Mouse (Mus musculus) heart, embryonic 14.5 days (tissue): ENCODE measurements at regions not wholly inside any gene's neighbourhood (a gene's known extent, or its start where the extent isn't known, plus 50 kb on each side); places are given as distances from the start of the nearest gene placed in this dataset.
A peak's percentile ranks its signal among the peaks of the same experiment; 100 is the strongest.

Experiments
- ATAC-seq: fragments of 200-750 bp; cut with Nextera tagmentation; 2 replicates; pipeline ENCODE4 v1.8.0; 2017; ENCODE audit warnings: low read depth, moderate TSS enrichment; ENCODE audit not compliant: insufficient number of reproducible peaks, insufficient read depth, low FRiP score
- H3K27ac ChIP-seq, 2 experiments: fragments of 200-500 bp in 1 of 2; fragments of 300-500 bp in 1 of 2; sonication (generic) in 1 of 2; replicated peaks in 1 of 2; 2 replicates each; pipeline ENCODE4 v1.5.1; 2012 to 2014; ENCODE audit warnings: low read depth in 2 of 2, low read length in 2 of 2, control low read depth in 1 of 2, mild to moderate bottlenecking in 1 of 2, mixed read lengths in 1 of 2; ENCODE audit not compliant: control insufficient read depth in 1 of 2, insufficient read depth in 1 of 2
- H3K27me3 ChIP-seq: fragments of 300-500 bp; sonication (generic); 2 replicates; pipeline ENCODE4 v1.6.1; 2014; ENCODE audit warnings: mild to moderate bottlenecking, low read length, control low read depth; ENCODE audit not compliant: control insufficient read depth, insufficient read depth
- H3K36me3 ChIP-seq: fragments of 300-500 bp; sonication (generic); 2 replicates; pipeline ENCODE4 v1.6.1; 2014; ENCODE audit warnings: mild to moderate bottlenecking, control low read depth, low read length, mixed read lengths; ENCODE audit not compliant: control insufficient read depth, insufficient read depth
- H3K4me1 ChIP-seq, 2 experiments: fragments of 200-500 bp in 1 of 2; fragments of 300-500 bp in 1 of 2; sonication (generic) in 1 of 2; 2 replicates each; pipeline ENCODE4 v1.6.1; 2012 to 2014; ENCODE audit warnings: low read length in 2 of 2, control low read depth in 1 of 2, mixed read lengths in 1 of 2; ENCODE audit not compliant: control insufficient read depth in 2 of 2, insufficient read depth in 2 of 2
- H3K4me2 ChIP-seq: fragments of 300-500 bp; sonication (generic); 2 replicates; pipeline ENCODE4 v1.6.1; 2014; ENCODE audit warnings: mild to moderate bottlenecking, low read length
- H3K4me3 ChIP-seq, 2 experiments: fragments of 200-500 bp in 1 of 2; fragments of 300-500 bp in 1 of 2; sonication (generic) in 1 of 2; 2 replicates each; pipeline ENCODE4 v1.5.1; 2012 to 2014; ENCODE audit warnings: low read length in 2 of 2, mild to moderate bottlenecking in 2 of 2, control low read depth in 1 of 2, low read depth in 1 of 2, moderate library complexity in 1 of 2; ENCODE audit not compliant: control insufficient read depth in 1 of 2, insufficient read depth in 1 of 2
- H3K9ac ChIP-seq: fragments of 300-500 bp; sonication (generic); 2 replicates; pipeline ENCODE4 v1.6.1; 2014; ENCODE audit warnings: mild to moderate bottlenecking, low read length
- H3K9me3 ChIP-seq: fragments of 300-500 bp; sonication (generic); 2 replicates; pipeline ENCODE4 v1.6.1; 2016; ENCODE audit warnings: low read length, control low read depth; ENCODE audit not compliant: control insufficient read depth
- WGBS: fragments of 180-500 bp; shearing (Covaris S2); extraction: QIAGEN DNeasy Blood & Tissue Kit; methylation state at CpG from one replicate; pipeline ENCODE4 v1.1.7; 2014; 5-methylcytosine and 5-hydroxymethylcytosine counted together

- H3K36me3 ChIP-seq: no peaks in the 10 kb centered on the region
- ATAC-seq: no peak
- peak overlapping the region in 1 of 2 experiments; percentile 3; a peak in 2 of 4 replicates for H3K4me3 ChIP-seq
- H3K9ac ChIP-seq: no peak overlapping the region
- 37% methylated on average over 11 of the region's 11 CpGs for whole genome bisulfite sequencing
- no peaks in the 10 kb centered on the region for H3K9me3 ChIP-seq
- peak overlapping the region; percentile 46 to 58 for H3K27ac ChIP-seq
- H3K27me3 ChIP-seq: no peaks in the 10 kb centered on the region; the same call in 1 of the 2 replicates
- peaks cover 17 to 26% of the 10 kb centered on the region in 2 experiments for H3K4me1 ChIP-seq
- H3K4me2 ChIP-seq: peak overlapping the region; percentile 51
Measured at GRCm38 (mm10) chr10:111594171-111594570, 88.1 kb downstream of the Phlda1 start.

- H3K9ac ChIP-seq: peak overlapping the region; percentile 42
Measured at GRCm38 (mm10) chr10:111594651-111595050, 88.6 kb downstream of the Phlda1 start.

GRCm38 (mm10) chr10:111595513-111595995 is 89.5 kb downstream of the Phlda1 start:
- peak; percentile 38; the same call in 1 of the 2 replicates for ATAC-seq
- 0 out of 4 replicates have a peak overlapping the region, but pooled peaks of 1 of the 2 experiments have one; percentile 1 for H3K4me3 ChIP-seq
- H3K27ac ChIP-seq: peak overlapping the region in 1 of 2 experiments; percentile 58; a peak in 1 of 4 replicates
- H3K27me3 ChIP-seq: no peaks in the 10 kb centered on the region; the same call in 1 of the 2 replicates
- WGBS: 12% methylated on average over 8 of the region's 8 CpGs
- H3K36me3 ChIP-seq: no peaks in the 10 kb centered on the region
- peaks cover 28 to 39% of the 10 kb centered on the region in 2 experiments for H3K4me1 ChIP-seq
- H3K9me3 ChIP-seq: no peaks in the 10 kb centered on the region
- H3K9ac ChIP-seq: peak overlapping the region; percentile 42
- peak overlapping the region; percentile 51 for H3K4me2 ChIP-seq

More at GRCm38 (mm10) chr10:111594651-111595050, 88.6 kb downstream of the Phlda1 start:
- H3K9me3 ChIP-seq: no peaks in the 10 kb centered on the region
- H3K4me1 ChIP-seq: peaks cover 21 to 30% of the 10 kb centered on the region in 2 experiments
- H3K4me3 ChIP-seq: peak overlapping the region; percentile 3 to 23; a peak in 3 of 4 replicates
- H3K27me3 ChIP-seq: no peaks in the 10 kb centered on the region; the same call in 1 of the 2 replicates
- H3K36me3 ChIP-seq: no peaks in the 10 kb centered on the region
- 4% methylated on average over 10 of the region's 10 CpGs for WGBS
- H3K27ac ChIP-seq: peak overlapping the region; percentile 46 to 58
- ATAC-seq: peak; percentile 87
- H3K4me2 ChIP-seq: peak overlapping the region; percentile 51

- H3K9ac ChIP-seq: no peak overlapping the region
- no peaks in the 10 kb centered on the region for H3K36me3 ChIP-seq
- ATAC-seq: no peak
- no peak overlapping the region for H3K27ac ChIP-seq
- no peak overlapping the region for H3K4me2 ChIP-seq
- WGBS: 86% methylated on average over 5 of the region's 5 CpGs
- no peak overlapping the region for H3K4me3 ChIP-seq
- H3K9me3 ChIP-seq: no peaks in the 10 kb centered on the region
- H3K4me1 ChIP-seq: peaks cover 31 to 48% of the 10 kb centered on the region in 2 experiments
- no peaks in the 10 kb centered on the region; the same call in 1 of the 2 replicates for H3K27me3 ChIP-seq
Measured at GRCm38 (mm10) chr10:111598650-111599049, 92.6 kb downstream of the Phlda1 start.

- peak overlapping the region; percentile 6; the same call in 1 of the 2 replicates for H3K4me2 ChIP-seq
- 53% methylated on average over 10 of the region's 10 CpGs for WGBS
- H3K27ac ChIP-seq: peak overlapping the region in 1 of 2 experiments; percentile 53; a peak in 1 of 4 replicates
- ATAC-seq: no peak
- no peaks in the 10 kb centered on the region; the same call in 1 of the 2 replicates for H3K27me3 ChIP-seq
- H3K4me1 ChIP-seq: peaks cover 29 to 41% of the 10 kb centered on the region in 2 experiments
- no peak overlapping the region; the same call in 1 of the 2 replicates for H3K9ac ChIP-seq
- no peak overlapping the region for H3K4me3 ChIP-seq
- no peaks in the 10 kb centered on the region for H3K36me3 ChIP-seq
- no peaks in the 10 kb centered on the region for H3K9me3 ChIP-seq
Measured at GRCm38 (mm10) chr10:111599297-111600250, 93.5 kb downstream of the Phlda1 start.

- peaks cover 23 to 36% of the 10 kb centered on the region in 2 experiments for H3K4me1 ChIP-seq
- no peaks in the 10 kb centered on the region; the same call in 1 of the 2 replicates for H3K27me3 ChIP-seq
- WGBS: 29% methylated on average over 2 of the region's 2 CpGs
- H3K4me2 ChIP-seq: peak overlapping the region; percentile 6; the same call in 1 of the 2 replicates
- H3K9me3 ChIP-seq: no peaks in the 10 kb centered on the region
- ATAC-seq: no peak
- no peak overlapping the region for H3K4me3 ChIP-seq
- no peak overlapping the region; the same call in 1 of the 2 replicates for H3K9ac ChIP-seq
- H3K27ac ChIP-seq: peak overlapping the region; percentile 39 to 53; a peak in 3 of 4 replicates
- H3K36me3 ChIP-seq: no peaks in the 10 kb centered on the region
Measured at GRCm38 (mm10) chr10:111600251-111600620, 94.2 kb downstream of the Phlda1 start.

GRCm38 (mm10) chr10:111600677-111601099 is 94.6 kb downstream of the Phlda1 start:
- H3K4me1 ChIP-seq: peaks cover 19 to 31% of the 10 kb centered on the region in 2 experiments
- no peaks in the 10 kb centered on the region for H3K9me3 ChIP-seq
- H3K4me2 ChIP-seq: no peak overlapping the region
- no peaks in the 10 kb centered on the region; the same call in 1 of the 2 replicates for H3K27me3 ChIP-seq
- H3K4me3 ChIP-seq: no peak overlapping the region
- H3K36me3 ChIP-seq: no peaks in the 10 kb centered on the region
- peak; percentile 82 for ATAC-seq
- H3K27ac ChIP-seq: peak overlapping the region; percentile 53 to 74
- H3K9ac ChIP-seq: no peak overlapping the region
- WGBS: 0% methylated on average over 2 of the region's 2 CpGs
